Mouse (Mus musculus) leukemia stem cell, adult 10-12 weeks (primary cell): ENCODE measurements around the gene Rassf1. TPM values are rescaled to one million over a fixed set of nuclear protein-coding genes. Genes with fewer than 3 reads are reported as not detected.

Experiments used
- polyA plus RNA-seq: library from polyadenylated mRNA; stranded (reverse); fragments of >175 nt; gene quantifications from 2 replicates; pipeline ENCODE4 v1.2.3, GENCODE M21; 2012; ENCODE audit warnings: low replicate concordance

Gene Rassf1
- 12.4 and 15.7 TPM in 2 replicates for polyA plus RNA-seq

DNA sequence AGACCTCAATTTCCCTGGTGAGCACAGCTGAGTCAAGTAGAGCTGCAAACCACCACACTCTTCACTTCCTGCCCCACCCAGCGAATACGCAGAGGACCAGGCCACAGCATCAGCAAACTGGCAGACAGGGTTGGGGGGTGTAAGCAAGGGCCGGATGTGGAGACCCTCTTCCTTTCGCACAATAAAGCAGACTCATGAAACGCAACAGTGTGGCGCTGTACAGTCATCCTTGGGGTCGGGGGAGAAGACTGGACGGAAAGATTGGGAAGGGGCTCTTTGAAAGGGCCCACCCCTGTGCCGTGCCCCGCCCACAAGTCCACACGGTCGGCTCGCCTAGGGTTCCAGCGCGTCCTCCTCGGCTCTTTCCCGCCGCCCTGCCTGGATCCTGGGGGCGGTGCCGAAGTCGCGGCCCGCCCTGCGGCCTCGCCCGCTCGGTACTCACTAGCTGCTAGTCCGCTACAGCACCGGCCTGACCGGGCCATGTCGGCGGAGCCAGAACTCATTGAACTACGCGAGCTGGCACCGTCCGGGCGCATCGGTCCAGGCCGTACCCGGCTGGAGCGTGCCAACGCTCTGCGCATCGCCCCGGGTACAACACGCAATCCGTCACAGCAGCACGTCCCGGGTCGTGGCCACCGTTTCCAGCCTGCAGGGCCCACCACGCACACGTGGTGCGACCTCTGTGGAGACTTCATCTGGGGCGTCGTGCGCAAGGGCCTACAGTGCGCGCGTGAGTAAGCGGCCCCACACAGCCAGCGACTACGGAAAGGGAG, at the start of gene Rassf1:
Gene Rassf1, plus strand, starts transcription at position 439 of the 773 bp plus-strand sequence.

GRCm38 (mm10) chr9:107533791-107534407, 17.5 kb upstream of the Rassf1 start, which contains the start of gene Tmem115:
Gene Tmem115, plus strand, starts transcription at chr9:107533945.

GRCm38 (mm10) chr9:107541474-107542351, 9.6 kb upstream of the Rassf1 start, which contains the start of the genes Cyb561d2 and Nprl2:
Gene Cyb561d2, minus strand, starts transcription at chr9:107542193.
Gene Nprl2, plus strand, starts transcription at chr9:107542226.

DNA sequence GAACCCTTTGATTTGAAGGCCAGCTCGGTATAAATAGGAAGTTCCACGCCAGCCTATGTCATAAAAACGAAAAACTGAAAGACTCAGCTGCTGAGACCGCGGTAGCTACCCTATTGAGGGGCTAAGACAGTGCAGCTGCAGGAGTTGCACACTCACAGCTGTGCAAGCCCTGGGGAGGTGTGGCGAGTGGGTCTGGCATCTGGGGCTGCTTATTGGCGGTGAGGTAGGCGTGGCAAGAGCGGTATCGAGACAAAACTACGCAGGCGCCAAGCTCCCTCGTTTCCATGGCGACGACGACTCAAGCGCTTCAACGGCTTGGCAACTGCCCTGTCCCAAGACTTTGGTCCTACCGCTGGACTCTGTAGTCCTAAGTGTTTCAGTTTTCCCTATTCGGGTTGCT, 4.3 kb upstream of the Rassf1 start, which contains the start of gene Zmynd10:
Gene Zmynd10, plus strand, starts transcription at position 273 of the 400 bp plus-strand sequence.

DNA sequence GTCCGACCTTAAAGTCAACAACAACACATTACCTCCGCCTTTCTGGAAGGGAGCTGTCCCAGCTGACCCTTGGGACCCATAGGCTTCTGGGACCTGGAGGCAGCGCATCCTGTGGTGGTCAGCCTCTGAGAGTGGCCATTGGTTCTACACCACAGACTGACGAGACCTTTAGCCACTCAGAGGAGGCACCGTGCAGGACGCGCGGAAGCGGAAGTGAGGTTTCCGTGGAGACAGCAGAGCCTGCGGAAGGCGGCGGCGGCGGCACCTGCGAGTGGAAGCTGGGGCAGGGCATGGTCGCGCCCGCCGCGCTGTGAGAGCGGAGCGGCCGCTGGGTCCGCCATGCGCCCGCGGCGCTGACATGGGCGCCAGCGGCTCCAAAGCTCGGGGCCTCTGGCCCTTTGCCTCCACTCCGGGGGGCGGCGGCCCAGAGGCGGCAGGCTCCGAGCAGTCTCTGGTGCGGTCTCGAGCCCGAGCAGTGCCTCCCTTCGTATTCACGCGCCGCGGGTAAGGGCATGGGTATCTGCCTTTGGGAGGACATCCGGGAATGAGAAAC, 11.8 kb downstream of the Rassf1 start, which contains the start of gene Tusc2:
Gene Tusc2, plus strand, starts transcription at position 227 of the 553 bp plus-strand sequence.

DNA sequence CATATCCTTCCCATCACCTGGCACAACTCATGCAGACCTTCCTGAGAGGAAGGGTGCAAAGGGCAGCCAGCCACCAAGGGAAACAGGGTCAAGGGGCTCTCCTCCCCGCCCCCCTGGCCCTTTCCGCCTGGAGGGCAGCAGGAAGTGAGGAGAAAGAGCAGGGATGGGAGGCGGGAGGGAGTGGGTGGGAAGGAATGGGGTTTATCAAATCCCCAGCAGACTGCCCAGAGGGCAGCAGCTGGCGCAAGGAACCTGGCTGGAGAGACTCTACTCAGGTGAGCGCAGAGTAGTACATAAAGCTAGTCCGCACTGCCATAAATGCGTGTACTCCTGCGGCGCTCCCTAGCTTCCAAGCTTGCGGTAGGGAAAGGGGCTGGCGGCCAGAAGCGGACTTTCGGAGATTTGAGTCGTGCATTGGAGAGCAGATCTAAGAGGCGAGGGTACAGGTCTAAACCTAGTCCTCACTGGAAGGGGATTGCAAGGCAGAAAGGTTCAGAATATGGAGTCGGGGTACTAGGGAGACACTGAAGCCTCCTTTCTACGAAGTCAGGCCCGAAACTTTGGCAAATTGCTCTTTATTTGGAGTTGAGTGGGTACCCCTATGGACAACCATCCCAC, 16.5 kb downstream of the Rassf1 start, which contains the start of gene Hyal2:
Gene Hyal2, plus strand, starts transcription at position 244 of the 618 bp plus-strand sequence.

DNA sequence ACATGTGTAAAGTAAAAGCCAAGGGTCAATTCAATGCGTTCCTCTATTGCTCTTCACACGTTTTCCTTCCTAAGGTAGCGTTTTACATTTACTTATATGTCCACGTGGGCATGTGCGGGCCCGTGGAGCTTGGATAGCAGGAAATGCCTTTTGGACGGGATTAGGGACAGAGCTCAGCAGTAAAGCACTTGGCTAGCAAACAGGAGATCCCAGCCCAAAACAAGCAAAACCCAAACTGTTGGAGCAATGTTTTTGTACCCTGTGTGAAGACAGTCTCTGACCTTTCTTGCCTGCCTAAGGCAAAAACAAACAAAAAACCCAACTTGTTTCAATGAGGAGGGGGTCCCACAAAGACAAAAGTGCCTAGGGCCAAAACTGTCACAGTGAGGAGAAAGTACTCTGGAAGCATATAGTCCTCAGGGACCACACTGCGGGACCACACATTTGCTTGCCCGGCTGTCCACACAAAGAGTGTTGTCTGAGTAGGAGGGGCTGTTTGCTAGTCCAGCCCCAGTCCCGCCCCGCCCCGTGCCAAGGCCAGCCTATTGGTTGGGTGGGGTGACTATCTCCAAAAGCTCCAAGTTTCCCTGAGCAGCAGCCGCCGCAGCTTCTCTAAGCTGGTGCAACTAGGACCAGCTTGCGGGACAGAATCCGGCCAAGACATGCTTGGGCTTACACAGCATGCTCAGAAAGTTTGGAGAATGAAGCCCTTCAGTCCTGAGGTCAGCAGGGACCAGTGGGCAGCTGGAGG, 25.2 kb downstream of the Rassf1 start, which contains the start of gene Hyal1:
Gene Hyal1, plus strand, starts transcription at position 571 of the 751 bp plus-strand sequence.

DNA sequence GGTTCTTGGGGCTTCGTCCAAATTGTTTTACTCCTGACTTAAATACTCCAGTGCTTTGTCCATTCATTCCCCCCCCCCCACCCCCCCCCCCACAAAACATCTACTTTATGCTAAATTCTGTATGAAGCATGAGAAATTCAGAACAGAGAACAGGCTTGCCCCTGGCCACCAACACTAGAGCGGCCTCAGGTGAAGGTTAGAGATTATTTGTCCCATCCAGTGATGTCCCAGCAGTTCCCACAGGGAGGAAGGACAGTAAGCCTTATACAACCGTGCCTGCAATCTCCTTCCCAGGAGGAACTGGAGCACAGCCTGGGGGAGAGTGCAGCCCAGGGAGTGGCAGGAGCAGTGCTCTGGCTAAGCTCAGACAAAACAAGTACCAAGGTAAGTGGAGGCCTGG, 27.2 kb downstream of the Rassf1 start, which contains the start of gene Naa80:
Gene Naa80, plus strand, starts transcription at position 301 of the 400 bp plus-strand sequence.

DNA sequence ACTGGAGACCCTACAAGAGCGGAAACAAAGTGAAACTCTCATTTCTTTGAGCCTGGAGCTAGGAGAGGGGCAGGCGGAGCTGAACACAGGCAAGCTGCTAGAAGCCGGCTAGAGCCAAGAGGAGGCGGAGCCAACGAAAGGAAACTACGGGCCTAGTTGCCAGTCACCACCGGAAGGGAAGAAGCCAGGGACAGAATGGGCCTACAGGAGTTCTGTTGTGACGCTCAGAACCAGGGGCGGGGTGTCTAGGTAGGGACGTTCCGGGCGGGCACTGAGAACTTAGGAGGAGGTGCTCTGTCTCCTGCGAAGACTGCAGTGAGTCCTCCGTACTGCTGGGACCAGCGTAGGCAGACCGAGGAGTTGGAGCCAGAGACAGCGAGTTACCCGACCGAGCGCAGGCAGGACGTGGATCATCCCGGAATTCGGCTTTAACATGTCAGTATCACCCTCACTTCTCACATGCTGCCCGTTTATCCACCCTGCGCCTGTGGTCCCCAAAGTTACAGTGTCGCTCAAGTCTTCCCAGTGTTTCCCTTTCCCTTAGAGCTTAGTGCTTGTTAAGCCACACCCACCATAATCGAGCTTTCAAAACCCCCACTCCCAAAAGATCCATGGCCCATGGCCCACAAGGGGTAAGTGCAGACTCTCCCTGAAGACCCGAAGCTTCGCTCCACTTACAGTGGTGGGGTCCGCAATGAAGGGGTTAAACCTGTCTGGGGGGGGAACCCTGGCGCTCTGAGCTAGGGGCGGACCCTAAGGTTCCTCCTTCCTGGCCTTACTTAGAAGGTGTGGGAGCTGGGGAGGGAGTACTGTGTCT, 29.4 kb downstream of the Rassf1 start, which contains the start of gene Hyal3:
Gene Hyal3, plus strand, starts transcription at position 318 of the 817 bp plus-strand sequence.

GRCm38 (mm10) chr9:107586974-107587832, 35.8 kb downstream of the Rassf1 start, which contains the start of gene Ifrd2:
Gene Ifrd2, plus strand, starts transcription at chr9:107587642.

DNA sequence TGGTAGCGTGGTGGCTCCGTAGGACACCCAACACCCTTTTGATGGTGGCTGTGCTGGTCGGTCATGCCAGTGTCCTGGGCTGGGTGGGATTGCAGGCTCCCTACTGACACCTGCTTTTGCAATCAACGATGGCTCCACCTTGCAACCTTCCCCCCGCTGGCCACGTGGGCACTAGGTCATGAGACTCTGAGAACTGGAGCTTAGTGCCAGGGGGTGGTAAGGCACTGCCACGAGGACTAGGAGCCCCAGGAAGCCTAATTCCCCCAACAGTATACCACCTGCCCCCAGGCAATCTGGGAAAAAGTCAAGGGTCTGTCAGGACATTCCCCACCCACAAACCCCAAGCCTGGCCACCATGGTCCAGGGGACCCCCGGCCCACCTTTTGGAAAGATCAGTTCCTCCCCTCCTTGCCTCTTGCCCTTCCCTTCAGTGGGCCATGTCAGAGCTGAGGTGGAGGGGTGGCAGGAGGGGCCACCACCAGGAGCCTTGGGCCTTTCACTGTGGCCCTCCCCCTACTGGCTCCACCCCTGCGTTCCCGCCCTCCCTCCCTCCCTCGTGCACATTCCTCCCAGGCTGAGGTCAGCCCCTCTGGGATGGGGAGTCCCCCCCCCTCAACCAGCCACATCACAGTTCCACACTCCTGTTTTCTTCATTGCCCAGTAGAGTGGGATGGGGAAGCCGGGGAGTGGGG, 57.5 kb downstream of the Rassf1 start, which contains the start of gene Sema3b:
Gene Sema3b, minus strand, starts transcription at position 489 of the 692 bp plus-strand sequence.

Other genes starting within 250 kb of the Rassf1 start
- 4.1 and 4.5 TPM in 2 replicates for gene Hemk1, start 213.2 kb upstream of the Rassf1 start, polyA plus RNA-seq
- 0.07 TPM in 1 of 2 replicates, not detected in the other for gene 6430571L13Rik, start 211.0 kb upstream of the Rassf1 start, polyA plus RNA-seq
- 0.28 and 4.1 TPM in 2 replicates for gene Cacna2d2, start 151.9 kb upstream of the Rassf1 start, polyA plus RNA-seq
- 35.1 and 38.3 TPM in 2 replicates for gene Tmem115, start 17.6 kb upstream of the Rassf1 start, polyA plus RNA-seq
- gene Cyb561d2, start 9.4 kb upstream of the Rassf1 start, polyA plus RNA-seq = 13.2 and 19.1 TPM in 2 replicates
- 0.42 and 1.4 TPM in 2 replicates for gene Nprl2, start 9.3 kb upstream of the Rassf1 start, polyA plus RNA-seq
- gene Zmynd10, start 4.3 kb upstream of the Rassf1 start, polyA plus RNA-seq = 2.2 TPM in 1 of 2 replicates, not detected in the other
- gene Tusc2, start 11.7 kb downstream of the Rassf1 start, polyA plus RNA-seq = 39.9 and 55.8 TPM in 2 replicates
- gene Hyal2, start 16.4 kb downstream of the Rassf1 start, polyA plus RNA-seq = 67.5 and 96.1 TPM in 2 replicates
- 3.4 and 3.5 TPM in 2 replicates for gene Hyal1, start 25.4 kb downstream of the Rassf1 start, polyA plus RNA-seq
- 94.0 and 121 TPM in 2 replicates for gene Naa80, start 27.3 kb downstream of the Rassf1 start, polyA plus RNA-seq
- gene Hyal3, start 29.3 kb downstream of the Rassf1 start, polyA plus RNA-seq = 1.1 TPM in 1 of 2 replicates, not detected in the other
- 258 and 340 TPM in 2 replicates for gene Ifrd2, start 36.1 kb downstream of the Rassf1 start, polyA plus RNA-seq
- gene Sema3b, start 57.7 kb downstream of the Rassf1 start, polyA plus RNA-seq = not detected in 2 replicates
- gene Gnai2, start 83.8 kb downstream of the Rassf1 start, polyA plus RNA-seq = 672 and 886 TPM in 2 replicates
- not detected in 2 replicates for gene Slc38a3, start 118.0 kb downstream of the Rassf1 start, polyA plus RNA-seq
- not detected in 2 replicates for gene Gnat1, start 128.2 kb downstream of the Rassf1 start, polyA plus RNA-seq
- gene Sema3f, start 158.9 kb downstream of the Rassf1 start, polyA plus RNA-seq = 7.2 and 12.4 TPM in 2 replicates
- 23.3 and 38.8 TPM in 2 replicates for gene Rbm5, start 219.4 kb downstream of the Rassf1 start, polyA plus RNA-seq